ENCODE assay signal across 19 mouse cellular contexts in the genomic region with DNA sequence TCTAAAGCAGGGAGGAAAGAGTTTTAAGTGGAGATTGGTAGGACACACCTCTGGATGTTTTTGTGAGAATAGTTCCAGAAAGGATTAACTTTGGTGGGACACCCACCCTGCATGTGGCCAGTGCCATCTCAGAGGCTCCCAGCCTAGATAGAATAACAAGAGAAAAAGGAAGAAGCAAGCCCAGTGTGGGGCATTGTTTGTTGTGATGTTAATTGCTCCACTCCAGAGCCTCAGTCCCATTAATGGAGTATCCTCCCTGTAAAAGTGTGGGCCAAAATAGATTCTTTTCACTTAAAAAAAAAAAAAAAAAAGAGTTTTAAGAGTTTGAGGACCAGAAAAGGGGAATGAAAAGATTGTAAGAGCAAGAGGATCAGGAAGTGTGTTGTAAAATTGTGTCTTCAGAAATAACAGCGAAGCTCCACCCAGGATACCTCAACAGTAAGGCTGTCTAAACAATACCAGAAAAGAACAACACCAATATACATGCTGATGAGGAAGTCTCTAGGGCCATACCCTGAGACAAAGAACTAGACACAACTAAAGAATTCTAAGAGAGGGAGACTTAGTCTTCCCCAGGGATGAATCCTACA.
"Had no signal": no experiment of that assay in that cellular context is flagged by ENCODE, and none has a peak within 500 bp of the region (broad histone marks: within the 10 kb centered on the region; RNA-seq: fewer than 3 reads in every experiment).

No protein-coding gene starts in this region.

- H3K27ac ChIP-seq: midbrain, embryonic 10.5 days; midbrain, embryonic 12.5 days; neural tube, embryonic 13.5 days; neural tube, embryonic 15.5 days; stomach, embryonic 15.5 days; stomach, postnatal 0 days had no signal

- H3K4me1 ChIP-seq: midbrain, embryonic 10.5 days; midbrain, embryonic 12.5 days; neural tube, embryonic 13.5 days; neural tube, embryonic 15.5 days; stomach, embryonic 15.5 days had no signal

- H3K4me3 ChIP-seq: midbrain, embryonic 10.5 days; midbrain, embryonic 12.5 days; myocyte; neural tube, embryonic 13.5 days; neural tube, embryonic 15.5 days; stomach, embryonic 15.5 days had no signal

- DNase-seq: lung, adult 18-20 months; lung, embryonic 14.5 days; lung, postnatal 10 days; lung, postnatal 4 days; midbrain, embryonic 14.5 days; retina, postnatal 1 day; right cerebral cortex, adult 18-20 months; right cerebral cortex, postnatal 14 days; thymus, adult 2 months; thymus, postnatal 25 days; thymus, postnatal 4 days had no signal

- ATAC-seq: midbrain, embryonic 16.5 days had no signal

- H3K27me3 ChIP-seq: midbrain, embryonic 12.5 days; neural tube, embryonic 13.5 days; neural tube, embryonic 15.5 days; stomach, embryonic 15.5 days had no signal

- H3K9ac ChIP-seq: lung, embryonic 14.5 days; midbrain, embryonic 12.5 days; neural tube, embryonic 13.5 days; neural tube, embryonic 15.5 days; stomach, embryonic 15.5 days had no signal

- H3K4me2 ChIP-seq: lung, embryonic 14.5 days; midbrain, embryonic 12.5 days; neural tube, embryonic 13.5 days; neural tube, embryonic 15.5 days; stomach, embryonic 15.5 days had no signal

- H3K36me3 ChIP-seq: midbrain, embryonic 10.5 days; midbrain, embryonic 12.5 days; neural tube, embryonic 13.5 days; neural tube, embryonic 15.5 days; stomach, embryonic 15.5 days had no signal

- H3K9me3 ChIP-seq: midbrain, embryonic 10.5 days; midbrain, embryonic 12.5 days; neural tube, embryonic 13.5 days; neural tube, embryonic 15.5 days; stomach, embryonic 15.5 days had no signal
